Mouse (Mus musculus) heart, adult 2 months (tissue): ENCODE measurements around the gene Sorcs2.

Source experiments
- CTCF ChIP-seq: fragments of 200-600 bp; IDR thresholded peaks from 2 replicates; pipeline ENCODE4 v1.8.1; 2022; ENCODE audit warnings: antibody characterized with exemption, mild to moderate bottlenecking, moderate library complexity
- EP300 ChIP-seq: fragments of 200-500 bp; IDR thresholded peaks from 2 replicates; pipeline ENCODE4 v1.6.1; 2011; ENCODE audit warnings: low read depth, low read length, control low read depth; ENCODE audit not compliant: insufficient read depth
- POLR2A ChIP-seq: fragments of 200-500 bp; IDR thresholded peaks from 2 replicates; pipeline ENCODE4 v1.6.1; 2011; ENCODE audit warnings: mild to moderate bottlenecking, low read depth, low read length, control low read depth; ENCODE audit not compliant: insufficient read depth

- TF ChIP-seq CTCF, result no peak
- TF ChIP-seq POLR2A, result no peak
- TF ChIP-seq EP300, result no peak
Observed at GRCm38 (mm10) chr5:36108339-36108887, 289.5 kb downstream of the Sorcs2 start.
